Mouse (Mus musculus): Measurements from ENCODE around the gene Myocd.

DNA sequence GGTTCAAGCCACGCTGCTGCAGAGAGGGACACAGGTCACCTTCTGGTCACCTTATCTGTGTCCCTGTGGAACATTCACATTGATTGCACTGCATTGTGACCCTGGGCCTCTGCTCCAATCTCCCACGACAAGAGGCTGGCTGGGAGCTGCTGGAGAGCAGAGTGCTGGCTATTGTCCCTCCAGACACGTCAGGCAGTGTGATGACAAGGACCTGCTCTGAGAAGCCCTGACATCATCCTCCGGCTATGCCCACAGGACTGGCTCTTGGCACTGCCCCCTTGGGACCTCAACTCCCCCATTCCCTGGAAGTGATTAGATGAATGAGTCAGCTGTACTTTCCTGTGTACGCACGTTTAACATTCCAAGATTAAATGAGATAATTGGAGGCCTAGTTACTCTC, 60.3 kb downstream of the Myocd start:
- no peak for TF ChIP-seq CTCF (IDR thresholded peaks at IDR 0.05; ENCODE audit: low read depth)
- TF ChIP-seq EP300 (optimal IDR thresholded peaks at IDR 0.05) = no peak
